Mouse (Mus musculus): ENCODE results near the gene Osbpl5. TPM values are rescaled to one million over a fixed set of nuclear protein-coding genes. Genes with fewer than 3 reads are reported as not detected.

The Osbpl5 gene
- polyA plus RNA-seq, 1 experiment from 2014 or later = 43.8 TPM

GRCm38 (mm10) chr7:143769461-143769860, 12.7 kb upstream of the Osbpl5 start:
- H3K36me3 ChIP-seq = no peaks in the 10 kb centered on the region
- no peak overlapping the region for H3K4me3 ChIP-seq
- WGBS = 47% methylated on average over 1 of the region's 1 CpGs
- H3K9me3 ChIP-seq = no peaks in the 10 kb centered on the region
- H3K4me2 ChIP-seq (replicated peaks) = no peak overlapping the region
- no peak overlapping the region for H3K27ac ChIP-seq
- ATAC-seq (ENCODE audit: low FRiP score, low read depth) = no peak
- no peak overlapping the region for H3K9ac ChIP-seq
- peaks cover 29% of the 10 kb centered on the region for H3K27me3 ChIP-seq
- H3K4me1 ChIP-seq = no peaks in the 10 kb centered on the region

DNA sequence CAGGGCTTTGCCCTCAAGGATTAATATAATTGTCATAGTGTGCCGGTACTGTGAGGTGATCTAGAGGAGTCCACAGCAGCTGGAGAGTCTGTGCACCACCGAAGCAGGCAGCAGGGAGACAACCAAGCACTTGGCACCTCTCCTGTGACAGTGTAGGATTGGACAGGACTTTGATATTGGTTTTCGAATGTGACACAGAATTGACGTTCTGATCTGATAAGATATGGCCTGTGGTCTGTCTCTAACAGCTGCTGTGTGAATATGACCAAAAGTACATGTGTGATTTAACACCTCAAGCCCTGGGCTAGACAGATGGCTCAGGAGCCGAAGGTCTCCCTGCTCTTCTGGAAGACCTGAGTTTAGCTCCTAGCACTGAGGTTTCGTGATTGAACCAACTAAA, 11.5 kb upstream of the Osbpl5 start:
- Histone ChIP-seq H3K27me3 (peaks cover 34% of the 10 kb centered on the region), H3K27ac (no peak overlapping the region), H3K9me3 (no peaks in the 10 kb centered on the region), H3K4me3 (no peak overlapping the region), H3K4me1 (no peaks in the 10 kb centered on the region), H3K36me3 (no peaks in the 10 kb centered on the region), H3K9ac (no peak overlapping the region), H3K4me2 (replicated peaks) (no peak overlapping the region)
- WGBS = 76% methylated on average over 6 of the region's 6 CpGs
- ATAC-seq (ENCODE audit: low FRiP score, low read depth) = no peak

DNA sequence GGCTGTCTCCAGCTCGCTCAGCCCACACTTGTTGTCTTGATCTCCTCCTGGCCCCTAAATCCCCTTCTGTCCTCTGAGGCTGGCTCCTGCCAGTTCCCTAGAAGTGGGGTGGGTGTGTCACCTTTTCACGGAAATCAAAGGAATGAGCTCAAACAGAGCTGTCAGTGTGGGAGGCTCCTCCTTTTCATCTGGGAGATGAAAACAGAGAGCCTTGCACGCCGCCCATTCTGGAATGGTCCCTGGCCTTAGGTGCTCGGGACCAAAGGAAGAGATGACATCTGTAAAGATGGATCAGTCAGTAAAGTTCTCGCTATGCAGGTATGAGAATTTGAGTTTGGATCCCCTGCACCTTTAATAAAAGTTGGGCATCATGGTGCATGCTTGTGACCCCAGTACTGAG, 10.1 kb upstream of the Osbpl5 start, which contains the start of gene Mrgprg:
Gene Mrgprg, minus strand, starts transcription at position 101 of the 400 bp plus-strand sequence.
- Histone ChIP-seq H3K4me1 (no peaks in the 10 kb centered on the region), H3K27ac (no peak within 1 kb of the TSS), H3K9ac (no peak within 1 kb of the TSS), H3K4me3 (no peak within 1 kb of the TSS), H3K36me3 (no peaks in the 10 kb centered on the region), H3K9me3 (no peaks in the 10 kb centered on the region), H3K4me2 (replicated peaks) (no peak within 1 kb of the TSS), H3K27me3 (peaks cover 34% of the 10 kb centered on the region)
- WGBS = 39% methylated on average over 6 of the region's 6 CpGs
- no peak for ATAC-seq (ENCODE audit: low FRiP score, low read depth)

DNA sequence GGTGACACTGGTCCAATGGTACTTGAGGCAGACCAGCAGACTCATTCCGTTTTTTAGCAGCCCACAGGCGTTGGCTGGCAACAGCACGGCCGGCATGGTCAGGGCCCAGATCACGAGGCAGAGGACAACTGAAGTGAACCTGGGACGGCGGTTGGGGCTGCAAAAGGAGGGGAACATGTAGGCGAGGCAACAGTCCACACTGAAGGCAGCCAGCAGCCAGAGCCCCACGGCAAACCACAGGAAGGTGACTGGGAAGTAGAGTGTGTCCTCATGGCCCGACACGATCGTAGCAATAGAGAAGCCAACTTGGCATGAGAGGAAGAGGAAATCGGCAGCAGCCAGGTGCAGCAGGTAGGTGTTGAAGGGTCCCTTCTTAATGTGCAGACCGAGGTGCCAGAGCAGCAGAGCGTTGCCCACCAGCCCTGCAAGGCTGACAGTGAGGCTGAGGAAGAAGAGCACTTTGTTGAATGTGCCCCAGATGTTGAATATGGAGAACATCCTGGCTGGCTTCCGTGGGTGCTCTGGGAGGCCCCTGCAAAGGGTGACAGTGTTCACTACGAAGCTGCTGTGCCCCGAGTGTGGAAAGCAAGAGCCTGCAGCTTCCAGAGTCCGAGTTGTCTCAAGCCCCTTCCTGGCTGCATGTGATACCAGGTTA, 8.2 kb upstream of the Osbpl5 start:
- WGBS = 76% methylated on average over 19 of the region's 19 CpGs
- no peaks in the 10 kb centered on the region for H3K36me3 ChIP-seq

DNA sequence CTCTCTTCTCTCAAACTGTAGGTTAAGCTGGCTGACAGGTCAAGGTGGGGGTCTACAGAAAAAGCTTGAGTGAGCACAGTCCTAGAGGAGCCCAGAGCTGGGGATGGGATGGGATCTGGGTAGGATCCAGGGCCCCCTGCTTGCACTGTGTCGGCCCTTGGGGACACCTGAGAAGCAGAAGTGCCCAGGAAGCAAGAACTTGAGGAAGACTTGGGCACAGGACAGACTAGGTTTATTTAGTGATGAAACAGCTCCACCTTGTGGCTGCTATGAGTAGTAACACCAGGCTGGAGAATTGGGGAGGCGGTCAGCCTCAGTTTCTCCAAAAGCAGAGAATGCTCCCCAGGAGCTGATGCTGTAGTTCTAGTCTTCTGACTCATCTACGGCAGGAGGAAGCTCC, 7.0 kb upstream of the Osbpl5 start:
- ATAC-seq (ENCODE audit: low FRiP score, low read depth) = no peak
- WGBS = 18% methylated on average over 3 of the region's 3 CpGs
- H3K9me3 ChIP-seq = no peaks in the 10 kb centered on the region
- no peak overlapping the region for H3K27ac ChIP-seq
- no peak overlapping the region for H3K4me3 ChIP-seq
- H3K27me3 ChIP-seq = peaks cover 34% of the 10 kb centered on the region
- no peak overlapping the region for H3K9ac ChIP-seq
- no peaks in the 10 kb centered on the region for H3K36me3 ChIP-seq
- no peaks in the 10 kb centered on the region for H3K4me1 ChIP-seq
- H3K4me2 ChIP-seq (replicated peaks) = no peak overlapping the region

More for the DNA sequence above, 8.2 kb upstream of the Osbpl5 start:
- H3K4me1 ChIP-seq = no peaks in the 10 kb centered on the region
- no peak for ATAC-seq (ENCODE audit: low FRiP score, low read depth)
- no peaks in the 10 kb centered on the region for H3K9me3 ChIP-seq
- no peak overlapping the region for H3K9ac ChIP-seq
- H3K4me3 ChIP-seq = no peak overlapping the region
- H3K4me2 ChIP-seq (replicated peaks) = no peak overlapping the region
- H3K27me3 ChIP-seq = peaks cover 34% of the 10 kb centered on the region
- H3K27ac ChIP-seq = no peak overlapping the region

GRCm38 (mm10) chr7:143758956-143759355, 2.2 kb upstream of the Osbpl5 start:
- no peak overlapping the region for H3K27ac ChIP-seq
- WGBS = 61% methylated on average over 3 of the region's 3 CpGs
- no peaks in the 10 kb centered on the region for H3K9me3 ChIP-seq
- H3K27me3 ChIP-seq = peaks cover 21% of the 10 kb centered on the region
- H3K9ac ChIP-seq = no peak overlapping the region
- H3K4me1 ChIP-seq = peaks cover 14% of the 10 kb centered on the region
- H3K36me3 ChIP-seq = no peaks in the 10 kb centered on the region
- ATAC-seq (ENCODE audit: low FRiP score, low read depth) = no peak
- no peak overlapping the region for H3K4me3 ChIP-seq
- H3K4me2 ChIP-seq (replicated peaks) = no peak overlapping the region

GRCm38 (mm10) chr7:143757696-143758095, 911 bp upstream of the Osbpl5 start:
- H3K4me2 ChIP-seq (replicated peaks) = peak overlapping the region; percentile 79
- H3K27me3 ChIP-seq = peaks cover 20% of the 10 kb centered on the region
- no peak for ATAC-seq (ENCODE audit: low FRiP score, low read depth)
- no peak overlapping the region for H3K9ac ChIP-seq
- no peak overlapping the region for H3K4me3 ChIP-seq
- peaks cover 14% of the 10 kb centered on the region for H3K4me1 ChIP-seq
- H3K27ac ChIP-seq = no peak overlapping the region
- no peaks in the 10 kb centered on the region for H3K9me3 ChIP-seq
- H3K36me3 ChIP-seq = no peaks in the 10 kb centered on the region
- WGBS = 70% methylated on average over 3 of the region's 3 CpGs

GRCm38 (mm10) chr7:143757027-143757390, 224 bp upstream of the Osbpl5 start:
- Histone ChIP-seq H3K9ac (peak overlapping the region; percentile 61), H3K4me2 (replicated peaks) (peak overlapping the region; percentile 79), H3K4me3 (peak overlapping the region; percentile 42), H3K4me1 (peaks cover 14% of the 10 kb centered on the region), H3K9me3 (no peaks in the 10 kb centered on the region), H3K36me3 (no peaks in the 10 kb centered on the region), H3K27me3 (peaks cover 20% of the 10 kb centered on the region), H3K27ac (no peak overlapping the region)
- WGBS = 2% methylated on average over 15 of the region's 15 CpGs
- peak; percentile 89 for ATAC-seq (ENCODE audit: low FRiP score, low read depth)

DNA sequence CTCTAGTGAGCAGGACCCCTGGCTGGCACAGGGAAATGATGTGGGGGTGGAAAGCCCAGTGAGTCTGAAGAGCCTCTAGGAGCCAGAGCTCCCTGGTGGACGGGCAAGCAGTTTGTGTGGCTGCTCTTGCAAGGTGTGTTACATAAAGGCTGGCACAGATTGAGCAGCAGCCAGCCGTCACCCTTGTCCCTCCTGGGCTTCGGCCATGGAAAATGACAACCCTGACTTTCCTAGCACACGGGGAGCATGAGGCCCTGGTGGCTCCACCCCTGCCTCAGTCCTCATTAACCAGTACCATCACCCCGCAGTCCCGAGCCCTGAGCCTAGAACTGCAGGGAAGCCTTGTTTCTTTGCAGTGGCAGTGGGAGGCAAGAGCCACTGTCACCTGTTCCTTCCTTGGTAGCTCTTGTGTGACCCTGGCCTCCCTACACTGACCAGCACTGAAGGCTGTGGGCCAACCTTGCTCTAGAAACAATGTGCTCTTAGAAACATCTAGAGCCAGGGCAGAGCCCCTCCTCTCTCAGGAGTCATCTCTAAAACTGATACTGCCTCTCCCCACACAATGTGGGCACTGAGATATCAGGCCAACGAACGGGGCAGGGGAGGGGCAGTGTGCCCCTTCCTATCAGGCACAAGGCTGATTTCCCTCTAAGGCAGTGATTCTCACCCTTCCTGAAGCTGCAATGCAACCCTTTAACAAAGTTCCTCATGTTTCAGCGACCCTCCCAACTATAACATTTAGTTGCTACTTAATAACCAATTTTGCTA, 1.2 kb downstream of the Osbpl5 start:
- Histone ChIP-seq H3K36me3 (no peaks in the 10 kb centered on the region), H3K27ac (no peak overlapping the region), H3K4me3 (no peak overlapping the region), H3K27me3 (peaks cover 20% of the 10 kb centered on the region), H3K4me1 (peaks cover 14% of the 10 kb centered on the region), H3K4me2 (replicated peaks) (peak overlapping the region; percentile 79), H3K9me3 (no peaks in the 10 kb centered on the region), H3K9ac (no peak overlapping the region)
- WGBS = 66% methylated on average over 9 of the region's 9 CpGs
- no peak for ATAC-seq (ENCODE audit: low FRiP score, low read depth)

GRCm38 (mm10) chr7:143753990-143754715, 2.6 kb downstream of the Osbpl5 start:
- Histone ChIP-seq H3K9ac (no peak overlapping the region), H3K27ac (no peak overlapping the region), H3K9me3 (no peaks in the 10 kb centered on the region), H3K4me1 (peaks cover 14% of the 10 kb centered on the region), H3K27me3 (peaks cover 20% of the 10 kb centered on the region), H3K4me2 (replicated peaks) (no peak overlapping the region), H3K4me3 (no peak overlapping the region), H3K36me3 (no peaks in the 10 kb centered on the region)
- 49% methylated on average over 5 of the region's 5 CpGs for WGBS
- ATAC-seq (ENCODE audit: low FRiP score, low read depth) = no peak

- Histone ChIP-seq H3K27ac (no peak overlapping the region), H3K4me3 (no peak overlapping the region), H3K9ac (no peak overlapping the region), H3K4me2 (replicated peaks) (no peak overlapping the region), H3K4me1 (peaks cover 20% of the 10 kb centered on the region), H3K9me3 (no peaks in the 10 kb centered on the region), H3K36me3 (no peaks in the 10 kb centered on the region), H3K27me3 (peaks cover 20% of the 10 kb centered on the region)
- 75% methylated on average over 3 of the region's 3 CpGs for WGBS
- no peak for ATAC-seq (ENCODE audit: low FRiP score, low read depth)
Observed at GRCm38 (mm10) chr7:143752606-143753005, 4.2 kb downstream of the Osbpl5 start.

DNA sequence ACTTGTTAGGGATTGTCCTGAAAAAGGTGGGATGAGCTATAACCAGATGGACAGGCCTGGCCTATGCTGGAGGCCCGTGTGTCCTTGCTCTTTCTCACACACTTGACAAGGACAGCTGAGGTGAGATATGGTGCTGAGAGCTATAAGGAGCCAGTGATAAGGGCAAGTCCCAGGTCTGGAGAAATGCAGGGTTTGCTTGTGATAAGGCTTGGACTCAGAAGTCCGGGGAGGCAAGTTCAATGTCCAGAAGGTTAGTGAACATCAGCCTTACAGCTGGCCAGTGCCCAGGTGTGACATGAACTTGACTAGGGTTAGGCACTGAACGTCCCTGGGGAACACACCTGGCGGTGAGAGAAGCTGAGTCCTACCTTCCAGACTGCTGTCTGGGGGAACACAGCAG, 4.7 kb downstream of the Osbpl5 start:
- no peak for ATAC-seq (ENCODE audit: low FRiP score, low read depth)
- WGBS = 68% methylated on average over 4 of the region's 4 CpGs
- Histone ChIP-seq H3K27me3 (peaks cover 20% of the 10 kb centered on the region), H3K27ac (no peak overlapping the region), H3K9me3 (no peaks in the 10 kb centered on the region), H3K4me1 (peaks cover 15% of the 10 kb centered on the region), H3K4me3 (no peak overlapping the region), H3K36me3 (no peaks in the 10 kb centered on the region), H3K4me2 (replicated peaks) (no peak overlapping the region), H3K9ac (no peak overlapping the region)
